Mouse (Mus musculus) embryonic facial prominence, embryonic 15.5 days (tissue): ENCODE measurements around the gene Dap. TPM values are rescaled to one million over a fixed set of nuclear protein-coding genes. Genes with fewer than 3 reads are reported as not detected.

Experiments
- ATAC-seq: fragments of 200-750 bp; cut with Nextera tagmentation; 2 replicates; pipeline ENCODE4 v1.8.0; 2017; ENCODE audit warnings: low read depth, moderate TSS enrichment; ENCODE audit not compliant: insufficient number of reproducible peaks, low FRiP score, low TSS enrichment
- H3K27ac ChIP-seq: fragments of 300-500 bp; sonication (generic); replicated peaks from 2 replicates; pipeline ENCODE4 v1.5.1; 2015; ENCODE audit warnings: mild to moderate bottlenecking, inconsistent platforms
- H3K27me3 ChIP-seq: fragments of 300-500 bp; sonication (generic); 2 replicates; pipeline ENCODE4 v1.6.1; 2015; ENCODE audit warnings: inconsistent platforms
- H3K36me3 ChIP-seq: fragments of 300-500 bp; sonication (generic); 2 replicates; pipeline ENCODE4 v1.6.1; 2015; ENCODE audit warnings: mild to moderate bottlenecking, inconsistent platforms
- H3K4me1 ChIP-seq: fragments of 300-500 bp; sonication (generic); 2 replicates; pipeline ENCODE4 v1.6.1; 2015; ENCODE audit warnings: inconsistent platforms
- H3K4me2 ChIP-seq: fragments of 300-500 bp; sonication (generic); replicated peaks from 2 replicates; pipeline ENCODE4 v1.6.1; 2015; ENCODE audit warnings: mild to moderate bottlenecking, inconsistent platforms
- H3K4me3 ChIP-seq: fragments of 300-500 bp; sonication (generic); replicated peaks from 2 replicates; pipeline ENCODE4 v1.5.1; 2015; ENCODE audit warnings: mild to moderate bottlenecking, inconsistent platforms
- H3K9ac ChIP-seq: fragments of 300-500 bp; sonication (generic); 2 replicates; pipeline ENCODE4 v1.6.1; 2015; ENCODE audit warnings: inconsistent platforms
- H3K9me3 ChIP-seq: fragments of 300-500 bp; sonication (generic); replicated peaks from 2 replicates; pipeline ENCODE4 v1.6.1; 2016; ENCODE audit warnings: inconsistent platforms
- WGBS: fragments of 180-500 bp; shearing (Covaris S2); methylation state at CpG from one replicate; pipeline ENCODE4 v1.1.7; 2015; 5-methylcytosine and 5-hydroxymethylcytosine counted together
- polyA plus RNA-seq: library from polyadenylated mRNA; unstranded; fragments of >200 nt; fragmentation: Nextera tagmentation; extraction: Ambion mirVana; gene quantifications from 2 replicates; pipeline ENCODE4 v1.2.1, GENCODE M21; 2015

The Dap gene
- polyA plus RNA-seq, 1 experiment from 2014 or later = 115 TPM

DNA sequence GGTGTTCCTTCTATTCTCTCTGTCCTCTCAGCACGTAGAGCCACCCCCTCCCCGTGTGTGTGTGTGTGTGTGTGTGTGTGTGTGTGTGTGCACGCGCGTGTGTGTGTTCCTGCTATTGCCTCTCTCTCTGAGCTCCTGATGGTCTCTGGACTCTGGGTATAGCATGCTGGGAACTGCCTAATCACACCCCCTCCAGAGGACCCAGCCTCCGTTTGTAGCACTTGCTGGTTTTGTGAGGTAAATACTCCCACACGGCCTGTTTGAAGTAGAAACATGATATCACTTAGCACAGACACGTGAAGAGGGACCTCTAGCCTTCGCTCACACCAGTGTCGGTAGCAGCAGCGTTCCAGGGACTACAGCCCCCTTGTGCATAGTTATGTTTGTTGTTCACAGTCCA is 14.5 kb downstream of the Dap start:
- no peak for ATAC-seq
- Histone ChIP-seq H3K9me3 (0 out of 2 replicates have a peak, but pooled peaks cover 3% of the 10 kb centered on the region), H3K27ac (no peak overlapping the region), H3K9ac (no peak overlapping the region), H3K4me1 (no peaks in the 10 kb centered on the region), H3K4me3 (no peak overlapping the region), H3K27me3 (no peaks in the 10 kb centered on the region), H3K4me2 (no peak overlapping the region), H3K36me3 (peaks cover 51% of the 10 kb centered on the region)
- 54% methylated on average over 11 of the region's 11 CpGs for WGBS

DNA sequence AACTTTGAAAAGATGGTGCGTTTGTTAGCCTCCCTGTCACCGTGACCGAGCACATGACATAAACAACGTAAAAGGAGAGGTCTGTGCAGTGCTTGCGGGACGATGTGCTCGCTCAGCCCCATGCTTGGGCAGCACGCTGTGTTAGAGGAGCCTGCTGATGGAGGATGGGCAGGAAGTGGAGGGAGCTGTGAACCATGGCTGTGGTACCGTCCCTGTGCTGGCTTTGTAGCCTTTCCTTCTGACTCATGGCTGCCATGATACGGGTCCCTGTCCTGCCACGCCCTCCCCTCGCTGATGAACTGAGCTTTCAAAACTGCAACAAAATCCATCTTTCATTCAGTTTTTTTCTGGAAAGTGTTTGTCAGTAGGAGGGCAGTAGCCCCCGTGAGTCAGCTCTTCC is 15.6 kb downstream of the Dap start:
- no peak overlapping the region for H3K27ac ChIP-seq
- no peak overlapping the region for H3K4me3 ChIP-seq
- H3K9ac ChIP-seq = no peak overlapping the region
- peaks cover 54% of the 10 kb centered on the region for H3K36me3 ChIP-seq
- no peak overlapping the region for H3K4me2 ChIP-seq
- no peaks in the 10 kb centered on the region for H3K4me1 ChIP-seq
- 82% methylated on average over 13 of the region's 13 CpGs for WGBS
- H3K27me3 ChIP-seq = no peaks in the 10 kb centered on the region
- H3K9me3 ChIP-seq = 0 out of 2 replicates have a peak, but pooled peaks cover 3% of the 10 kb centered on the region
- no peak for ATAC-seq

DNA sequence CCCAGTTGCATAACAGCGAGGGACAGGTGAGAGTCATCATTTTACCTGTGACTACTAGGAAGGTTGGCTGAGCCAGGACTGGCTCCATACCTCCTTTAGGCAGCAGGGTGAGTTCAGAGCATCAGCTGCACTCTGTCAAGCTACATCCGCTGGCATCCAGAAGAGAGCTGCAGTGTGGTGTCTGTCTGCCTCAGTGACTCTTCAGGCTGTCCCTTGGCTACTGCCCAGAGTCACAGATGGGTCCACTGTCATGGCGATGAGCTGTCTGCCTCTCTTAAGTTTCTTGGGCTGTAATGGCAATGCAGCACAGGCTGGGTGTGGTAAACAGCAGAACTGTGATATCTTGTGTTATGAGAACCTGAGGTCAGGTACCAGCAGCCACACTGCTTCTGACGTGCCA is 16.1 kb downstream of the Dap start:
- no peak overlapping the region for H3K4me3 ChIP-seq
- H3K27me3 ChIP-seq = no peaks in the 10 kb centered on the region
- no peak overlapping the region for H3K27ac ChIP-seq
- peaks cover 54% of the 10 kb centered on the region for H3K36me3 ChIP-seq
- H3K9ac ChIP-seq = no peak overlapping the region
- H3K4me2 ChIP-seq = no peak overlapping the region
- no peak for ATAC-seq
- 0 out of 2 replicates have a peak, but pooled peaks cover 3% of the 10 kb centered on the region for H3K9me3 ChIP-seq
- WGBS = 93% methylated on average over 4 of the region's 4 CpGs
- no peaks in the 10 kb centered on the region for H3K4me1 ChIP-seq

DNA sequence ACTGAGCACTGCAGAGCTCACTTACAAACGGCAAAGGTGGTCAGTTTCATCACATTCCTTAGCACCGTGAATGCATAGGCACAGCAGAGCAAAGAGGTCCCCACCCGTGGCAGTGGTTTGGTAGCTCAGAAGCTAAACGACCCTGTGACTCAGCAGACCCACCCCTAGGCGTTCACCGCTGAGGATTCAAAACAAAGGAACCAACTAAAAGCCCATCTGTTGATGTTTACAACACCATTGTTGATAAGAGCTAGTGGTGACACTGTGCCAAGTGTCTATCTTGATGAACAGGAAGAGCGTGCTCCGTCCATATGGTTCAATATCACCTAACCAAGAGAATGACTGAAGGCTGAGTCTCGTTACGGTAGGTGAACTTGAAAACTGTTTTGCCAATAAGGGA is 19.1 kb downstream of the Dap start:
- Histone ChIP-seq H3K36me3 (peaks cover 32% of the 10 kb centered on the region), H3K4me1 (peaks cover 23% of the 10 kb centered on the region), H3K4me3 (no peak overlapping the region), H3K27me3 (no peaks in the 10 kb centered on the region), H3K27ac (no peak overlapping the region), H3K9me3 (0 out of 2 replicates have a peak, but pooled peaks cover 3% of the 10 kb centered on the region), H3K9ac (no peak overlapping the region), H3K4me2 (no peak overlapping the region)
- no peak for ATAC-seq
- WGBS = 83% methylated on average over 10 of the region's 10 CpGs

DNA sequence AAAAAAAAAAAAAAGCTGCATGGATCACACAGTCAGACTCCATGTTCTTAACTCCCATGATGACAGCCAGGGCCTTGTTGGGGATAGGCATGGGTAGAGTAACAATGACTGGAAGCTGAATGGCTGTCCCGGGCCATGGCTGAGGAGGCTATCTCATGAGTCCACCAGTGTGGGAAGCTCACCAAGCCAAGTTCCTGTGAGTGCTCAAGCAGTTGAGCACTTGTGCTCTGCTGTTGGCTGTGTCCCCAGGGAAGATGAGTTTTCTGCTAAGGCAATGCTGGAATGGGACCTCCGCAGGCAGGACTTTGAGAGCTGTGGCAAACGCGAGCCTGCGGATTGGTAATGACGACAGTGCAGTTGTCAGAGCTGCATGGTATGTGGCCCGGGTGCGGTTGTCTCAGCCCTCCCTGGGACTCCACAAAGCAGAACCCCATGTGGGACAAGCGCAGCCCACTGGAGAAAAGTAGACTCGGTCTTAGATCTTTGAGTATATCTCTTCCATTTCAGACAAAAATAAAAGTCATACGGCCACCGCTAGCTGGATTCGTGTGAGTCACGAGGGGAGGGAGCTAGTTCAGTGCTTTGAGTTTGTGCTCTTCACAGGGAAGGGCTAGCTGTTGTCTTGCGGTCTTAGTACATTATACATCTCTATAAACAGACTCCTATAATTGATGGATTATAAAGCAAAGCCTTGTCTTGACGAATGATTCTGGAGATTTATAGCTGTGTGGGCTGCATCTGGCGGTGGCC is 20.8 kb downstream of the Dap start:
- no peak overlapping the region for H3K9ac ChIP-seq
- peaks cover 33% of the 10 kb centered on the region for H3K4me1 ChIP-seq
- no peak overlapping the region for H3K4me2 ChIP-seq
- 92% methylated on average over 17 of the region's 17 CpGs for WGBS
- H3K36me3 ChIP-seq = peaks cover 26% of the 10 kb centered on the region
- 0 out of 2 replicates have a peak, but pooled peaks cover 3% of the 10 kb centered on the region for H3K9me3 ChIP-seq
- no peak overlapping the region for H3K4me3 ChIP-seq
- H3K27ac ChIP-seq = no peak overlapping the region
- ATAC-seq = no peak
- no peaks in the 10 kb centered on the region for H3K27me3 ChIP-seq

DNA sequence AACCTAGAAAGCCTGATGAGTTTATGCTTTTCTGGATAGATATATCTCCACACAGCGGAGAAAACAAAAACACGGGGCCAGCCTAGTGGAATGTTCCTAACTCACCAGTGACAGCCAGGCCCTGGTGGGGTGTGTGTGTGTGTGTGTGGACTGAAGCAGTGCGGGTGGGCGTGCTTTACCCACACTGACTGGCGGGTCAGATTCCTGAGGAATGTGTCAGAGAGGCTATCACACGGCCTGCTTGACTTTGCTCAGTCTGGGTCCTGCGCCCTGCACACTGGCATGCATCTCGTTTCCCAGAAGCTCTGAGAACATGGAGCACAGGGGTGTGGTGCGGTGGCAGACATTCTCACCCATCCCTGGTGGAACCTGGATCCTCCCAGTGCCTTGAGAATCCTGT is 21.8 kb downstream of the Dap start:
- WGBS = 58% methylated on average over 9 of the region's 9 CpGs
- no peaks in the 10 kb centered on the region for H3K27me3 ChIP-seq
- H3K36me3 ChIP-seq = peaks cover 16% of the 10 kb centered on the region
- peaks cover 40% of the 10 kb centered on the region for H3K4me1 ChIP-seq
- H3K9ac ChIP-seq = no peak overlapping the region
- no peak overlapping the region for H3K27ac ChIP-seq
- H3K9me3 ChIP-seq = 0 out of 2 replicates have a peak, but pooled peaks cover 3% of the 10 kb centered on the region
- ATAC-seq = no peak
- no peak overlapping the region for H3K4me3 ChIP-seq
- no peak overlapping the region for H3K4me2 ChIP-seq

DNA sequence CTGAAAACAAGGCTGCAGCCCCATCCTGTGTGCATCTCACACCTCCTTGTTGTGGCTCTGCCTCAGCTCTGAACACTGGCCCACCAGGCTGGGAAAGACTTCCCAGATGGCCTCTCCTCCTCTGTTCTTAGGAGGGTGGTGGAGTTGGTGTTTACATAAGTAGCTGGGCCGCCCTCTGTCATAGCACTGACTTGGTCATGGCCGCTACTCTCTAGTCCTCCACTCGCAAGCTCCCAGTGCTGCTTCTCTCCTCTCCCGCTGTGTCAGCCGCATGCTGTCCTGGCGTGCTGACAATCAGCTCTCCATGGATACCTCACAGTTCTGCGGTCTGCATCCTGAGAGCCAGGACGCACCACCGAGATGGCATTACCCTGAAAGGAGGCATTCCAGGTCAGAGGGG is 22.9 kb downstream of the Dap start:
- no peak overlapping the region for H3K4me2 ChIP-seq
- H3K4me1 ChIP-seq = peaks cover 40% of the 10 kb centered on the region
- H3K36me3 ChIP-seq = peaks cover 6% of the 10 kb centered on the region
- ATAC-seq = no peak
- peak overlapping the region; percentile 28; the same call in 1 of the 2 replicates for H3K27ac ChIP-seq
- WGBS = 76% methylated on average over 9 of the region's 9 CpGs
- no peak overlapping the region for H3K4me3 ChIP-seq
- H3K9ac ChIP-seq = no peak overlapping the region
- H3K27me3 ChIP-seq = no peaks in the 10 kb centered on the region
- no peaks in the 10 kb centered on the region for H3K9me3 ChIP-seq

DNA sequence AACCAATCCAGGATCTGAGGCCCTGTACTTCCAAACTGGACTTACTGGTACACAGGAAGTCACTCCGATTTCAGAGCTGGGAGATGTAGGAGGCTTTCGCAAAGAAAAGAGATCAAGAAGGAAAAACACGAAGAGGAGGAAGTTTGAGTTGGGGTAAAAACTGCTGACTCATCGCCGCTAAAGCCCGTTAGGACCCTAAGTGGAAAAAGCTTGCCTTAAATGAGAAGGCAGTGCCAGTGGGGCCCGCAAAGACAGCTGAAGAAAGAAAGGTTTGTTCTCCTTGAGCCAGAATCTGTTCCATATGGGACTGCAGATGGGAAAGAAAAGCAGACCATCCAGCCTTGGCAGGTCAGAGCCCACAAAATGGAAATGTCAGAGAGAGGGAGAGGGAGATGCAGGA is 24.8 kb downstream of the Dap start:
- peaks cover 51% of the 10 kb centered on the region for H3K4me1 ChIP-seq

DNA sequence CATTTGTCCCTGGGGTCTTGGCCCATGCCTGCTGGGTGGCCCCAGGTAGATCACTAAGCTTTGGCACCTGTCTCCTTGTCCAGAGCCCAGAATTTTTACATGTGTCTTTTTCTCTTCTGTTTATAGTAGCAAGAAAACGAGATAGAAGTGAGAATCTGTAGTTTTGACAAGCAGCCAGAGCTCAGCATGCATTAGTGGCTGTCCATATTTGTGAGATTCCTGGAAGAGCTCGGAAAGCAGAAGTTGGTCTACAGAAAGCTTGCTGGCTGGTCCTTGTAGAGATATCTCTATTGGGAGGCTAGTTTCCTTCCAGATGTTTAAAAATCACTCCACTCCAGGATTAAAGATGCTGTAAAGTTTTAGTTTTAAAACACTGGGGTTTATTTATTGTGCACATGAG is 25.9 kb downstream of the Dap start:
- no peak overlapping the region for H3K4me2 ChIP-seq
- peaks cover 51% of the 10 kb centered on the region for H3K4me1 ChIP-seq
- WGBS = 51% methylated on average over 2 of the region's 2 CpGs
- no peak overlapping the region for H3K9ac ChIP-seq
- H3K4me3 ChIP-seq = no peak overlapping the region
- 0 out of 2 replicates have a peak overlapping the region, but pooled peaks have one; percentile 2 for H3K27ac ChIP-seq
- no peaks in the 10 kb centered on the region for H3K36me3 ChIP-seq
- no peaks in the 10 kb centered on the region for H3K9me3 ChIP-seq
- ATAC-seq = no peak
- H3K27me3 ChIP-seq = no peaks in the 10 kb centered on the region

More for the DNA sequence above, 24.8 kb downstream of the Dap start:
- no peak overlapping the region for H3K4me3 ChIP-seq
- H3K4me2 ChIP-seq = no peak overlapping the region
- no peak overlapping the region for H3K9ac ChIP-seq
- no peak for ATAC-seq
- peaks cover 2% of the 10 kb centered on the region; the same call in 1 of the 2 replicates for H3K36me3 ChIP-seq
- peak overlapping the region; percentile 65 for H3K27ac ChIP-seq
- no peaks in the 10 kb centered on the region for H3K9me3 ChIP-seq
- 42% methylated on average over 7 of the region's 7 CpGs for WGBS
- H3K27me3 ChIP-seq = no peaks in the 10 kb centered on the region

DNA sequence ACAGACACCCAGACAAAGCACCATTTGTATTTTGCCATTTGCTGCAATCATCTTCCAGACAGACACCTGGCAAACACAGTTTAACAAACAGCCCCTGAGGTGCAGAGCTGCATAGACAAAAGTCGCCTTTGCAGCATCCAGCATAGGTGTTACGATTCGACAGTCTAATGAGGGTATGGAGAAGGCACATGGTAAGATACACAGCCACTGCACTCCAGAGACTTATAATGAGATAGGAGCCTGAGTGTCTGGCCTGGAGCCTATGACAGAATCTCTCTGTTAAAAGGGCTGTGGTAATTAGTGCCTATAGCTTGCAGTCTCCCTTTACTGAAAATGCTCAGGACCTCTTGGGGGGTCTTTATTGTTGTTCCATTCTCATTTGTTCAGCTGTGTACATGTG is 26.6 kb downstream of the Dap start:
- no peak overlapping the region for H3K9ac ChIP-seq
- 62% methylated on average over 3 of the region's 3 CpGs for WGBS
- H3K27ac ChIP-seq = 0 out of 2 replicates have a peak overlapping the region, but pooled peaks have one; percentile 2
- peaks cover 50% of the 10 kb centered on the region for H3K4me1 ChIP-seq
- no peaks in the 10 kb centered on the region for H3K9me3 ChIP-seq
- H3K36me3 ChIP-seq = no peaks in the 10 kb centered on the region
- no peak overlapping the region for H3K4me2 ChIP-seq
- ATAC-seq = no peak
- no peaks in the 10 kb centered on the region for H3K27me3 ChIP-seq
- no peak overlapping the region for H3K4me3 ChIP-seq

DNA sequence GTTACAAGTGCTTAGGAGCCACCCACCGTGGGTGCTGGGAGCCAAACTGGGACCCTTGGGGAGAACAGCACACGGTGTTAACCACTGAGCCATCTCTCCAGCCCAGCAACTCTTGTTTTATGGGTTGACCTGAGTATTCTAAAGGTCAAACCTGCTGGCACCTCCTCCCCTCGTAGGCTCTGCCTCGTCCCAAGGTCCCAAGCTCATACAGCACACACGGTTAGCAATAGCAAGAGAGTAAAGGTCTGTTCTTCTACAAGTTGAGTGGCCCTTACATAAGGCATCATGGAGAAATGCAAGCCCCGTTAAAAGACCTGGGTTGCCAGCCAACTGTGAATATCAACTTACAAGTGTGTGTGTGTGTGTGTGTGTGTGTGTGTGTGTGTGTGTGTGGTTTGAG is 27.1 kb downstream of the Dap start:
- H3K4me2 ChIP-seq = no peak overlapping the region
- 82% methylated on average over 6 of the region's 6 CpGs for WGBS
- no peak for ATAC-seq
- H3K9ac ChIP-seq = no peak overlapping the region
- H3K4me3 ChIP-seq = no peak overlapping the region
- H3K36me3 ChIP-seq = no peaks in the 10 kb centered on the region
- H3K9me3 ChIP-seq = no peaks in the 10 kb centered on the region
- peaks cover 50% of the 10 kb centered on the region for H3K4me1 ChIP-seq
- H3K27me3 ChIP-seq = no peaks in the 10 kb centered on the region
- H3K27ac ChIP-seq = no peak overlapping the region
